Mouse (Mus musculus): ENCODE results near the gene Trp53i13. TPM values are rescaled to one million over a fixed set of nuclear protein-coding genes. Genes with fewer than 3 reads are reported as not detected.
"Not testable (repeated sequence)": the region's sequence is repeated elsewhere in the genome, so short reads cannot be mapped to it uniquely, and the experiment has no call there.

Trp53i13 gene
- total RNA-seq (2022), result 10 to 100 TPM; 10.5 to 12.4 (median 11.4) TPM

DNA sequence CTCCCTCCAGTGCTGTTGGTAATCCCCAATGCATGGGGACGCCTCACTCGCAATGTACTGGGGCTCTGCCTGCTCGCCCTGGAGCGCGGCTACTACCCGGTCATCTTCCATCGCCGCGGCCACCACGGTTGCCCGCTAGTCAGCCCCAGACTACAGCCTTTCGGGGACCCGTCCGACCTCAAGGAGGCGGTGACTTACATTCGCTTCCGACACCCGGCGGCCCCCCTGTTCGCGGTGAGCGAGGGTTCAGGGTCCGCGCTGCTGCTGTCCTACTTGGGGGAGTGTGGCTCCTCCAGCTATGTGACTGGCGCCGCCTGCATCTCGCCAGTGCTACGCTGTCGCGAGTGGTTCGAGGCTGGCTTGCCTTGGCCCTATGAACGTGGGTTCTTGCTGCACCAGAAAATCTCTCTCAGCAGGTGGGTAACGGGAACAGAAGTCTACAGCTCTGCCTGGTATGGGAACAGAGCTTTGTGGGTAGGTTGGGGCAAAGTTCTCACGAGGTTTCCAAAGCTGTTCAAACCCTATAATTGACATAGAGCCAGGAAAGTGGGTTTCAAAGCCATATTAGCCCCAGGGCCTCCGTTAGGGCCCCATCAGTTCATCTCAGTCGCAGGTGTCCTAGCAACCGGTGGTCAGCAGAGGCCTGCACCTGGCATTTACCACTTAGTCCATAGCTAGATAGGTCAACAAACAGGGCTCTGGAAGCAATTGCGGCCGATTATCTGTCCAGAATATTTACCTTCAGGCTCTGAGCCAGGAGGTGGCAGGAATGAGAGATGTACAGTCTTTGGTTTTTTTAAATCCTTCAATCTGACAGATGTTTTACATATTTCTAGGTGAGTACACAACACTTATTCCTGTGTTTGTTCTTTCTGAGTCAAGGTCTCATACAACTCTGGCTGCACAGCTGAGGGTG lies at the start of gene Trp53i13:
Trp53i13 (minus strand) TSS at position 344 of the 916 bp plus-strand sequence.
- no peak for DNase-seq (ENCODE audit: low spot score)

DNA sequence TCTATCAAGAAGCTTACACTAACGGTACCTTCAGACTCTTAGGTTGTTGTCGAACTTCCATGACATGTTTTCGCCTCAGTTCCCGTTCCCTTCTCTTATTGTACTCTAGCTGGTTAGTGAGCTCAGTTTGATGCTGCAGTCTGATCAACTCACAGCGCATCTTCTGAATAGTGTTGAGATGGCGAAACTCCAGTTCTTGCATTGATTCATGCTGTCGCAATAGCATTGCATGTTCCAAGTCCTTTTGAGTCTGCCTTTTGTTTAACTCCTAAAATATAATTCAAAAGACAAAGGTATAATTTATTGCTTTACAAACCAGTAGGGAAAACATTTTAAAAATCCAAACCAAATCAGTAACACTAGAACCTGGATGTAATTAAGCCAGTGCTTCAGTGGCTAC lies 29.5 kb upstream of the Trp53i13 start:
- DNase-seq (ENCODE audit: low spot score), result no peak

DNA sequence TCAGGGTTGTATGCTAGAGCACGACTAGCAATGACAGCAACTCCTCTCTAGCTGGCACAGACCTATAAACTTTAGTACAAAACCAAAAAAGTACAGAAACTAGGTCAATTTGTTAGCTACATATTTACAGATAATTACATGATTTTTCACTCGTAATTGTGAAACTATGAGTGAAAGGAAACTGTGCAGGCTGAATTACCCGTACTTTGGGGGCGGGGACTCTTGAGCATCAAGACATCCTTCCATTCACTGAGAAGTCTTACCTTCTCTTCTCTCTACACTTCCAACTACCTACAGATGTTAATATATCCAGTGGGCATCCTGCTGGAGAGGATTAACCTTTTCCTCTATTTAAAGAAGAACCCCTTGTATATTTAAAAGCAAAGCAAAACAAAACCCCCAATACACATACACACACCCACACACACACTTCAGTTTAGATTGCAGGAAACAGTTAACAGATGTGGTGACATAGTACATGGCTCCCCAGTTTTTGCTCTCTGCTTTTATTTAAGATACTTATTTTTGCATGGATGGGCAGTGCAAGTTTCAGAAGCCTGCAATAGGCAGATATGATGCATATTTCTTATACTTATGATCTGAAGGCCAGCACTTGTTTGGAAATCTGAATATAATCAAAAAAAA lies 16.5 kb upstream of the Trp53i13 start:
- DNase-seq (ENCODE audit: low spot score), result no peak

DNA sequence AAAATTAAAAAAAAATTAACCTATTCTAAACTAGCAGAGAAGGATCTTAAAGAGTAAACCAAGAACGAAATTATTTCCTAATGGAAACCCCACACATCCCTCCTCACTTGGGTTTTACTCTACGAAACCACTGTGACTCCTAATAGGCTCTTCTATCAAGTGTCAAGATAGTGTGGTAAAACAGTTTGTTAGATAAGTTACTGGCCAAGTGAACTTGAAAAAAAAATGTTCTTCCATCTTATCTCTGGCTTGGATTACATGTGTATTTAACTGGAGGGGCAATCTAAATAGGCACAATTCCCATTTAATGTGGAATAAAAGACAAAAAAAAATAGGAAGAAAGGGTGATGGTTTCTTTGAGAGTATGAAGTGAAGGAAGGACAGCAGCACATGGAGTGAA lies 15.1 kb upstream of the Trp53i13 start:
- DNase-seq (ENCODE audit: low spot score), result no peak

DNA sequence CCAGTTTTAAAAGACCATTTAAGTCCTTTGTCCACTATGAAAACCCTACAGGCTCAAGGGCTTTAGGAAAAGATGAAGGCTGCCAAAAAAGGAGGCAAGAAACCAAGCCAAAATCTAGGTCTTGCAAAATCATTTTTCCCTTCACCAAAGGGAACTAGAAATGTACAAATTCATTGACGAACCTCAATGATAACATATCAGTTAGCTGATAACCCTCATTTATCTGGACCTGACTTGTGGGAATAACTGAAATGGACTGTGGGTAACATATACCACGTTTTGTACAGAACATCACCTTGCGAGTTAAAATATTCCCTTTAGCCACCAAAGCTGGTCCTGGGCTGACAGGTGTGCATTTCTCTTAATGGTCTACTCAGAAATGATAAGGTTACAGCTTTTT lies 13.9 kb upstream of the Trp53i13 start:
- DNase-seq (ENCODE audit: low spot score), result no peak

DNA sequence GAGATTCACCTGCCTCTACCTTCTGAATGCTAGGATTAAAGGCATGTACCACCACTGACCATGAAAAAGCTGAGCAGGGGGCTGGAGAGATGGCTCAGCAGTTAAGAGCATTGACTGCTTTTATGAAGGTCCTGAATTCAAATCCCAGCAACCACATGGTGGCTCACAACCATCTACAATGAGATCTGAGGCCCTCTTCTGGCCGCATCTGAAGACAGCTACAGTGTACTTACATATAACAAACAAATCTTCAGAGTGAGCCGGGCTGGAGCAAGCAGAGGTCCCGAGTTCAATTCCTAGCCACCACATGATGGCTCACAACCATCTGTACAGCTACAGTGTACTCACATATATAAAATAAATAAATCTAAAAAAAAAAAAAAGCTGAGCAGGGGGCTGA lies 12.6 kb upstream of the Trp53i13 start:
- DNase-seq (ENCODE audit: low spot score), result not testable (repeated sequence)

DNA sequence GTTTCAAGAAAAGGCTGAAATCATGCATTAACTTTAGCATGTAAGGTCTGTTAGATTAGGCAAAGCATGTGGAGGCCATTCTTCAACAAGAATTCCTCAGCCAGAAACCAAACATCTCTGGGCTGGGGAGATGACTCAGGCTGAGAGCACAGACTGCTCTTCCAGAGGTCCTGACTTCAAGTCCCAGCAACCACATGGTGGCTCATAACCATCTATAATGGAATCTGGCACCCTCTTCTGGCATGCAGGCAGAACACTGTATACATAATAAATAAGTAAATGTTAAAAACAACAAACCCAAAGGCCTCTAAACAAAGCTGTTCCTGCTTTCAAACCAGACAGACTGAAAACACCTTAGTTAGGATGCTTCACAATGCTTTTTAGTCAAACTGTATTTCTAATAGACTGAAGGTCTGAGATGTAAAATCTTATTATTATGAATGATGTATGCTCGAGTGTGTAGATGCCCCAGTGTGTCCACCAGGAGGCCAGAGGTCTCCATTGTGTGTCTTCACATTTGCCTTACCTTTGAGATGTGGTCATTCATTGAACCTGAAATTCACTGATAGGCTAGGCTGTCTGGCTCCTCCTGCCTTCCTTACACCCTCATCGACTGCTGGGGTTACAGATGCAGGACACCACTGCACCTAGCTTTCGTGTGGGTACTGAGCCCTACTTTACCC lies 10.2 kb upstream of the Trp53i13 start:
- DNase-seq (ENCODE audit: low spot score), result no peak

DNA sequence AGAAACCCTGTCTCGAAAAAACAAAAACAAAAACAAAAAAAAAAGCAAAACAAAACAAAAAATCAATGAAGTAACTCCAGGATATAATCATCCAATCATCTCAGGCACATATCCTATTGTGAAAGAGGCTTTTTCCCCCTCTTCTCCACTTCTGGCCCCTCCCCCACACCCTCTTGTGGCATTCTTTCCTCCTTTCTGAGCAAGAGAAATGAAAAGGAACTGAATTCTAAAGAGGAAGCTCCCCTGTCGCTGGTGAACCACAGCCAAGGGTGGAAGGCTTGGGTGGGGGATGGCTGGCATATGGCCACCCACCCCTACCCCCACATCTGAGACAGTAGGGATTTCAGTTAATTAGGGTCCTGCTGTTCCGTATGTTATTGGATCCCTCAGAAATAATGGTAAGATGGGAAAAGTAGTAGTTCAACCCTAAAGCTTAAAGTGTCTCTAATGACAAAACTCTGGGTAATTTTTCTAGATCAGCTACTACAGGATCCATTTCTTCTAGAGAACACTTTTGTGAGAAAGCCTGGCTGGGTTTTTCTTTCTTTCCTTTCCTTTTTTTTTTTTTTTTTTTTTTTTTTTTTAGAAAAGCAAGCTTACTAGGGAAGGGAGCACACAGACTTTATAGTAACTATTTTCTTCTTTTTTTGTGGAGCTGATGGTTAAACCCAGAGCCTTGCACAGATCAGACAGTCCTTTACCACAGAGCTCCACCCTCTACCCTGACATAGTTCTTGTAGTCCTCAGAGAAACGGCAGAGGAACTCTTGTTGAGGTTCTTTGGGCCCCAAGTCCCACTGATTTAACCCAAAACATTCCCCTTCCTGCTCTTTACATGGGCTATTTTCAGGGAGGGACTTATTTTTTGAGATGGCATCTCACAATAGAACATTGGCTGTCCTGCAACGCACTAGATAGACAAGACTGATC lies 5.1 kb upstream of the Trp53i13 start:
- peak; percentile 45 for DNase-seq (ENCODE audit: low spot score)

DNA sequence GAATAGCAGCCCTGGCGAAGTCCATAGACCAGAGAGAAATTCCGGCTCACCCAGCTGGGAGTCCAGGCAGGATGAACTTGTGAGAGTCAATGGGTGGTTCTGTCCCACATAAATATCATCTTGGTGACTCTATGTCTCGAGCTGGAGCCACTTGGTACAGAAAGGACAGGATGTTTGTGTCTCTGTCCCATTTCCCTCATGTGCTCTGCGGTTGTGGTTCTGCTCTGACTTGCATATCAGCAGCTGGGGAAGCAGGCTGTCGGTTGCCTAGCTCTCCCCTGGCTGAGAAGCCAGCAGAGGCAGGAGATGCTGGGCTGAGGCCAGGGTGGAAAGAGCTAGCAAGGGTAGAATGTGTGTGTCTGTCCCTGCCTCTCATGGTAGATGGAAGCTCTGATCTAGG lies 3.3 kb upstream of the Trp53i13 start, which contains the start of gene Gm10392:
Gm10392 (minus strand) TSS at position 156 of the 400 bp plus-strand sequence.
- peak; percentile 52 for DNase-seq (ENCODE audit: low spot score)

DNA sequence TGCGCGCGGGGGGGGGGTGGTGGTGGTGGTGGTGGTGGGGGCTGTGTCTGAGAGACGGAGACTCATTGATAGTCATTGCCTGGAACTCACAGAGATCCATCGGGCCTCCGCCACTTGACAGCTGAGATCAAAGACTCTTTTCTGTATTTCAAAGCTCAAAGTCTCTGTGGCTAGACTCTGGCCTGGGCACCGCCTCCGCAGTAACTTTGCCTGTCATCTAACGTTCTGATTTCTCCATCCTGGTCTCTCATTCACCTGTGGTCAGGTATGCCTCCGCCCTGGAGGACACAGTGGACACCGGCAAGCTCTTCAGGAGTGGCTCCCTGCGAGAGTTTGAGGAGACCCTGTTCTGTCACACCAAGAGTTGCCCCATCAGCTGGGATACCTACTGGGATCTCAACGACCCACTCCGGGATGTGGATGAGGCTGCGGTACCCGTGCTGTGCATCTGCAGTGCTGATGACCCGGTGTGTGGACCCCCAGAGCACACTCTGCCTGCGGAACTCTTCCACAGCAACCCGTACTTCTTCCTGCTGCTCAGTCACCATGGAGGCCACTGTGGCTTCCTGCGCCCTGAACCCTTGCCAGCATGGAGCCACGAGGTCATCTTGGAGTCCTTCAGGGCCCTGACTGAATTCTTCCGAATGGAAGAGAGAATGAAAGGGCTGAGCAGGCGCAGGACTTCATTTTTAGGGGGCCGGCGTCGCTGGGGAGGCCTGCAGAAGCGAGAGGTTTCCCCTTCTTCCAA lies 2.4 kb upstream of the Trp53i13 start:
- DNase-seq (ENCODE audit: low spot score), result no peak

DNA sequence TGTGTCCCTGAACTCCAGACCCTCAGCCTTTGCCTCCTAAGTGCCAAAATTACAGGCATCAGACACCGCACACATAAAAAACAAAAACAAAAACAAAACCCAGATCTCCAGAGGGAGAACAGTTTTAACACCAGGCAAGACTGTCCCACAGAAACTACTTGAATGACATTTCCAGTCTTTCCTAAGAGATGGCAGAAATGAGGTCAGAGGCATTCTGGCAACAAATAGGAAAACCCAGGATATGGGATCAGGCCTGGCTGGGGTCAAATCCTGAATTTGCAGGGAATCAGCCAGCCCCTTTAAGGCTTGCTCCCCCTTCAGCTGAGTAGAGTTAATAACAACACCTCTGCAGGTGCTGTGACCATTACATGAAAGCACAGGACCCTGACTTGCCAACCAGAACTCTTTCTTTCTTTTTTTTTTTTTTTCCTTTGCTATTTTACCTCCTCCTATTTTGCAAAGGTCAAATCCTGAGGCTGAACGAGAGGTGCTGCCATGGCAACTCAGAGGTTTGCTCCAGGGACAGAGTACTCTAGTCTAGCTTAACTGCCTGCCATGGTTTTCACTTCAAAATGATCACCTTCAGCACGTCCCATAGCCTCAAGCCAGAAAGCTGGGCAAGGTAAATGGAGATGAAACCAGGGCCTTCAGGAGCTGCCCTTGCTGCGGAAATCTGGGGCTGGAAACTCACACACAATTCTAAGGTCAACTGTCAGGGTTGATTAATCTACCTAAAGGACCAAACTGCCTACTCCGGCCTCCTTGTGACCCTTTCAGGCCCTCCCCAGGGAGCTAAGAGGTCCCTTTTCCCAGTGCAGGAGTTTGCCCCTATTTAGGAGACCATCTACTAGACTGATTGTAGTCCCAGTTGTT lies 1.0 kb upstream of the Trp53i13 start:
- DNase-seq (ENCODE audit: low spot score), result no peak

DNA sequence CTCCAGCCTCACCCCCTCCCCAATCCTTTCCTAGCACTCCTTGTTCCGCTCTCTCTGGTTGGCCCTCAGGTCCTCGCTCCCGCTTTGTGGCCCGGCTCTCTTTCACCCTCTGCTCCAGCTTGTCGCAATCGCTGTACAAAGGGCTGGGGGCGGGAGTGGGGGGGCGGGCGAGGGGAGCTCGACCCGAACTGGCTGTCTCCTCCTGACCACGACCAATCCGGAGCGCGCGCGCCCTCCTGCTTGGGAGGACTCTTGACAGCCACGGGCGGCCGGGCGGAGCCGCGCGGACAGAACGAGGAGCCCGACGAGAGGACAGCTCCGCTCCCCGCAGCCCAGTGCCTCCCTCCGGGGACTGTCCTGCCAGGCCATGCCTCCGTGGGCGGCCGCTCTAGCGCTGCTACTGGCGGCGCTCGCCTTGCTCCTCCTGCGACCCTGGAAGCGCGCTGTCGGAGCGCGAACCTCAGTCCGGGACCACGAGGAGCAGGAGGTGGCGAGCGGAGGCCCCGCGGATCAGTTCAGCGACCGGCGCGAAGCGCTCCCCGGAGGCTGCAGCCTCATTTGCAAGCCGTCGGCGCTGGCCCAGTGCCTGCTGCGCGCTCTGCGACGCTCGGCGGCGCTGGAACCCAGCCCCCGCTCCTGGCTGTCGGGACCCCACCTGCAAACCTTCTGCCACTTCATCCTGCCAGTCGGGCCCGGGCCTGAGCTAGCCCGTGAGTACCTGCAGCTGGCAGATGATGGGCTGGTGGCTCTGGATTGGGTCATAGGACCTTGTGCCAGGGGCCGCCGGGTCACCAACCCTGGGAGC lies 746 bp downstream of the Trp53i13 start, which contains the start of gene Abhd15:
Abhd15 (plus strand) TSS at position 290 of the 805 bp plus-strand sequence.
- DNase-seq (ENCODE audit: low spot score), result peak; percentile 69

DNA sequence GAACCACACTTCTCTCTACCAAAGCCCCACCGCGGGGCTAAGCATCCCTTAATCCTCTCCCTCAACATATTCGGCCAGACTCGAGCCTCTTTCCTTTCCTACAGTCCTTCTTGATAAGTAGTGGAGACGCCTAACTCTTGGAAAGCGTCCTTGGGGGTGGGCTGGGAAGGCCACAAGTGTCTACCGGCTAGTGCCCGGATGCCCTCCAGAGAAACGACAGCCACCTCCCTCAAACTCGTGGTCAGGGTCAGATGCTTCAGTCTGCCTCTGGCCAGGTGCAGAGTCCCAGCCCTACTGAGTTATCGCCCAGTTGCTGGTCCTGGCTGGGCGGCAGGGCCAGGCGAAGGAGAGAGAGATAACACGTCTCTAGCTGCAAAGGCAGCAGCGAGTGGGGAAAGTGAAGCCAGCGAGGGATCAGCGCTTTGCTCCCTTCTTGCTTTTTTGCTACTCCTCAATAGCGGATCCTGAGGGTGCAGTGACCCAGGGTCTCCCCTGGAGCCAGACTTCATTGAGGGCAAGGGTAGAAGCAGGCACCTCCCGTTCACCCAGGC lies 1.4 kb downstream of the Trp53i13 start:
- DNase-seq (ENCODE audit: low spot score), result no peak

DNA sequence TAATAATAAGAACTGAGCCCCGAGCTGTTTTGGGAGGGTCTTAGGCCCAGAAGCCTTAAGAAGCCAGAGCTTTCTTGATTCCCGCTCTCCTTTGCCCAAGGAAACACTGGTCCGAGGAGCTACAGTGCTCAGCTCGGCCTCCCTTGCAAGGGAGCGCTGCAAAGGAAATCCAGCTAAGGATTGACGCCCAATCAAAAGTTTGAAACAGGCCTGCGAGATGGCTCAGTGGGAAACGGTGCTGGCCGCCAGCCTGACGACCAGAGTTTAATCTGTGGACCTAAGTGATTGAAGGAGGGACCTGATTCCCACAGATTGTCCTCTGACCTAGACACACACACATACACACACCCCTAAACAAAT lies 2.0 kb downstream of the Trp53i13 start:
- DNase-seq (ENCODE audit: low spot score), result no peak

DNA sequence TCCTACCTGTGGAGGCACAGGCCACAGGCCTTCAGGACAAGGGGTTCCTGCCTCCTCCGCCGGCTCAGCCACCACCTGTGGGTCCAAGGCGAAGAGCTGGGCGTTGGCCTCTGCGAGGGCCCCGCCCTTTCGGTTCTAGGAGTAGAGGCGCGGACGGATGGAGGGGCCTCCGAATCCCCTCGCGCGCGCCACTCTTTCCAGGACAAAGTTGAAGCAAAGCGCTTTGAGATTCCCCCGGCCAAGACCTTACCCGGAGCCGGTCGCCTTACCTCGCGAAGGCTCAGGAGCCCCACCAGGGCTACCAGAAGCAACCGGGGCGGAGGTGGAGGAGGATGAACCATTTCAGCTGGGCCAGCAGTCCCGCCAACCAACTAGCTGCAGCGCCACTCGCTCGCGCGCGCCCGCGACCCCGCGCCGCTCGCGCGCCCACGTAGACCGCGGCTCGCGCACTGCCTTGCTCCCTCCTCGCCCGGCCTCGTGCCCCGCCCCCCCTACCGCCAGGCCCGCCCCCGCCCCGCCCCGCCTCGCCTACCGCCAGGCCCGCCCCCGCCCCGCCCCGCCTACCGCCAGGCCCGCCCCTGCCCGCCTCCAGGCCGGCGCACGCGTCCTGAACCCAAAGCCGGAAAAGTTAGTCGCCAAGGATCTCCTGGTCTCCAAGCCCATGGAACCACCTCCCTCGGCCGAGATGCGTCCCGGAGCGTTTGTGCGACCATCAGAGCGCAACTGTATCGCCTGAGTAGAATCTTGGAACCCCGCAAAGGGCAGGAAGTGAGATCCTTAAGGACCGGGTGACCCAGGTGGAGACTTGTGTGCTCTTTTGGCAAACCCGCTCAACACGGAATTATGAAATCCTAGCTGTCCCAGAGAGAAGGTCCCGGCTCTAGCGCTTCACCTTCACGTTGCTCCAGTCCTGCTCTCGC lies 2.6 kb downstream of the Trp53i13 start:
- peak; percentile 82 for DNase-seq (ENCODE audit: low spot score)

DNA sequence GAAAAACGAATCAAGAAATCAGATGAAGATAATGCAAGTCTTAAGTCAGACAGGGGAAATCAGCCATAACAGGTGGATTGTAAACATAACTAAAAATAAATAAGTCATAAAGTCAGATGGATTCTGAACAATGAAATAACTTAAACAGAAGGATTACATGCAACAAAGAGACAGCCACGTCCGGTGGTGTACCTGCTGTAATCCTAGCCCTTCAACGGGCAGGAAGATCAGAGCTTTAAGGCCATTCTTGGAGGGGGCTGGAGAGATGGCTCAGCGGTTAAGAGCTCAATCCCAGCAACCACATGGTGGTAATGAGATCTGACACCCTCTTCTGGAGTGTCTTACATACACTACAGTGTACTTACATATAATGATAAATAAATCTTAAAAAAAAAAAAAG lies 4.4 kb downstream of the Trp53i13 start:
- DNase-seq (ENCODE audit: low spot score), result no peak

Data from heart, adult 8-10 months (tissue).